Mouse (Mus musculus): Measurements from ENCODE around the gene Adgrl1. TPM values are rescaled to one million over a fixed set of nuclear protein-coding genes. Genes with fewer than 3 reads are reported as not detected.

Gene Adgrl1
- polyA plus RNA-seq, 1 experiment from 2014 or later = 30.2 TPM

DNA sequence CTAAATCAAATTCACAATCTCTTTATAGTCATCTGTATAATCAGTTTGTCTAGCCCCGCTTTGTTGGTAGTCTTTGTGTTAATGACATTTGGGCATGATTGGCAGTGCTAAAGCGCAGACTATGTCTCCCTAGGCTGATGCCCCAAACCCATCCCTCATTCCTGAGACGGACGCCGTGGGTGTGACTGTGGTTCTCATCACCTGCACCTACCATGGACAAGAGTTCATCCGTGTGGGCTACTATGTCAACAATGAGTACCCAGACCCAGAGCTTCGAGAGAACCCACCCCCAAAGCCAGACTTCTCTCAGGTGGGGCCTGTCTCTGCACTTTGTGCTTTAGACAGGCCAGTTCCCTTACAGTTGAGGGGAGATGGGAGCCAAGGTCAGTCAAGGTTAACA is 67.8 kb downstream of the Adgrl1 start:
- H3K27ac ChIP-seq (replicated peaks) = no peak overlapping the region
- H3K9me3 ChIP-seq = no peaks in the 10 kb centered on the region
- no peak overlapping the region for H3K4me2 ChIP-seq (replicated peaks)
- ATAC-seq (ENCODE audit: low FRiP score, low read depth) = no peak
- H3K4me1 ChIP-seq = peaks cover 6% of the 10 kb centered on the region; the same call in 1 of the 2 replicates
- no peak overlapping the region for H3K4me3 ChIP-seq
- 98% methylated on average over 7 of the region's 7 CpGs for WGBS
- peaks cover 37% of the 10 kb centered on the region for H3K36me3 ChIP-seq
- no peaks in the 10 kb centered on the region for H3K27me3 ChIP-seq
- no peak overlapping the region for H3K9ac ChIP-seq (replicated peaks)

- Histone ChIP-seq H3K9me3 (no peaks in the 10 kb centered on the region), H3K9ac (replicated peaks) (no peak overlapping the region), H3K27ac (replicated peaks) (no peak overlapping the region), H3K4me2 (replicated peaks) (no peak overlapping the region), H3K36me3 (peaks cover 30% of the 10 kb centered on the region), H3K4me1 (peaks cover 22% of the 10 kb centered on the region), H3K27me3 (no peaks in the 10 kb centered on the region), H3K4me3 (no peak overlapping the region)
- no peak for ATAC-seq (ENCODE audit: low FRiP score, low read depth)
- WGBS = 85% methylated on average over 4 of the region's 4 CpGs
Measured at GRCm38 (mm10) chr8:83971121-83971520, 71.2 kb downstream of the Adgrl1 start.

DNA sequence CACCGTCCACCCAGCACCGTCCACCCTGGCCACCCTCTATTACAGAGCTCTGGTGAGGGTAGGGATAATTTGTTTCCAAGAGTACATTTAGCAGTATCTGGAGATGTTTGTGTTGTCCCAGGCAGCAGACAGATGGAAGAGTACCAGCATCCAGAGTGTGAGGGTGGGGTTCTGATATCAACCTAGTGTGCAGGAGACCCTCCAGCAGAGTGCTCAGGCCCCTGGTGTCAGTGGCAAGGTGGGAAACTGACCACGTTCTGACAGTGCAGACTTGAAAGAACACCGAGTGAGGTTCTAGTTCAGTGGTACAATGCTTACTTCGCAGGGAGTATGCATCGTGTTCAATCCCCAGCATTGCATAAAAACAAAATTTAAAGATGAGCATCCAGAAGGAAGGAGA is 71.8 kb downstream of the Adgrl1 start:
- no peak for ATAC-seq (ENCODE audit: low FRiP score, low read depth)
- H3K9ac ChIP-seq (replicated peaks) = 0 out of 2 replicates have a peak overlapping the region, but pooled peaks have one; percentile 86
- no peaks in the 10 kb centered on the region for H3K9me3 ChIP-seq
- H3K4me3 ChIP-seq = peak overlapping the region; percentile 95; the same call in 1 of the 2 replicates
- H3K36me3 ChIP-seq = peaks cover 29% of the 10 kb centered on the region
- peaks cover 22% of the 10 kb centered on the region for H3K4me1 ChIP-seq
- 71% methylated on average over 6 of the region's 6 CpGs for WGBS
- H3K27me3 ChIP-seq = no peaks in the 10 kb centered on the region
- H3K27ac ChIP-seq (replicated peaks) = 0 out of 2 replicates have a peak overlapping the region, but pooled peaks have one; percentile 90
- peak overlapping the region; percentile 80 for H3K4me2 ChIP-seq (replicated peaks)

DNA sequence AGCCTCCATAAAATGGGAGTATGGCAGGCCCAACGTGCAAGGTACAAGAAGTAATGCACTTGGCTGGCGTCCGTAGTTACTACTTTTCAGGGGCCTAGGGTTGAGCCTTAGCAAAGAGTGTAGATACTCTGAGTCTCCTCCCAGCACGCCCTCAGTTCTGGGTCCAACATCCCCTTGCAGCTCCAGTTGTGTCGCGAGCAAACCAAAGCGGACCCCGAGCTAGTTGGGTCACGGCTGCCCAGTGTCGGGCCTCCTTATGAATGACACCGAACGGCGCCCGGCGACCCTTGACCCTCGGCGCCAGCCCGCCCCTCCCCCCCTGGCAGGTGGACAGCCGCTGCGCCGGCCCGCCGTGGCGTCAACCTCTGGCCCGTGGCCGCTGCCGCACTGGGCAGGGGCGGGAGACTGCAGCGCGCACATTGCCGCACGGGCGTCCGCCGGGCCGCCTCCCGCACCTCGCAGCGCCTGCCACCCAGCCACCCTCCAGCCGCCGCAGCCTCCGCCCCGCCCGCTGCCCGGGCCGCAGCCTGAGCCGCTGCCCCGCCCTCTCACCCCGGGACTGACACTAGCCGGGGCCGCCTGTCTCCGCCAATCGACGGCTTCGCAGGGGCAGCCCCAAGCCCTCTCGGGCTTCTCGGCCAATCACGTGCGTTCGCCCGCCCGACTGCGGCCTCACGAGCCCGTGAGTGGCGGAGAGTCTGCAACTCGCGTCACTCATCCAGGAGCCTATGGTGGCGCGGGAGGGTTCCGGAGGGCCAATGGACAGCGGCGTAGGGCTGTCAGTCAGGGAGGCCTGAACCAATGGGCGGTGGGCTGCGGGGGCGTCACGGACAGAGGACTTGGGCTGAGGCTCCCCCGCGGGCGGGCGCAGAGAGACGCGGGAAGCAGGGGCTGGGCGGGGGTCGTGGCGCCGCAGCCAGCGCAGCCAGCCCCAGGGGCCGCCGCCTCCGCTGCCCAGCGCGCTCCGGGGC is 72.5 kb downstream of the Adgrl1 start, which contains the start of gene Prkaca:
TSS of gene Prkaca (plus strand) at position 844 of the 971 bp plus-strand sequence.
- peak within 1 kb of the TSS; percentile 87 for H3K9ac ChIP-seq (replicated peaks)
- H3K4me3 ChIP-seq = peak within 1 kb of the TSS; percentile 95
- peak within 1 kb of the TSS; percentile 90 for H3K27ac ChIP-seq (replicated peaks)
- H3K4me1 ChIP-seq = peaks cover 29% of the 10 kb centered on the region
- under 1% methylated on average over 63 of the region's 94 CpGs for WGBS
- H3K27me3 ChIP-seq = no peaks in the 10 kb centered on the region
- no peaks in the 10 kb centered on the region for H3K9me3 ChIP-seq
- H3K4me2 ChIP-seq (replicated peaks) = peak within 1 kb of the TSS; percentile 98
- peak; percentile 100 for ATAC-seq (ENCODE audit: low FRiP score, low read depth)
- peaks cover 22% of the 10 kb centered on the region for H3K36me3 ChIP-seq

DNA sequence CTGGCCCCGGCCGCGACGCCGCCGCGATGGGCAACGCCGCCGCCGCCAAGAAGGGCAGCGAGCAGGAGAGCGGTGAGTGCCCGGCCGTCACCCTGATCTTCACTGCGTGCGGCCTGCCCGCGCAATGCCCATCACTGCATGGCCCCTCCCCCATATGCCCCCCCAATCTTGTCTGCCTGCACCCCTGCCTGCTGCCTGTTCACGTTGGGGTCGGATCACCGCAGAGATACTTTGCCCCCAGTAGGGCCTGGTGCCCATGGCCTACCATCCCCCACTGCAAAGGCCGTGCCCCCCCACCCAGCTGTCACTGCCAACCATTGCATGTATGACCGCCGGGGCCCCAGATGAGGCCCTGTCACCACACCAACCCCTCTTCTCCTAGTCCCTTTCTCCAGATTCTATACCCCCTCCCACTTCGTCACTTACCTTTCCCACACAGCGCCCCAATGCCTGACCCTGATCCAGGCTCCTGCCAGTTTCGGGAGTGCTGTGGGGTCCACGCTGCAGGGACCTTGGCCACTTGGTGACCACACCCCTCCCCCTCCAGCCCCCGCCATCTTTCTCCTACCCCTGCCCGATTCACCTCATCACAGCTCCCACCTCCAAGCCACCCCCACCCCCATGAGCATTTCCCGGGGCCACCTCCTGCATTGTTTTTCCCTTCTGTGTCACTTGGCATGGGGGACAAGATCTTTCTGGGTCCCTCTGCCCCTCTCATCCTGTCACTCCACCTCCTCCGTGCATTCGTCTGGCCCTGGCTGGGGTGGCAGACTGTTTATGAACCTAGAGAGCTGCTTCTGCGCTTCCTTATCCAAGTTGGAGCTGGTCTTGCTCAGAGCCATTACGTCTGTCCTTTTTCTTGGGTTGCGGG is 73.5 kb downstream of the Adgrl1 start:
- Histone ChIP-seq H3K36me3 (peaks cover 12% of the 10 kb centered on the region), H3K9me3 (no peaks in the 10 kb centered on the region), H3K4me3 (peak overlapping the region; percentile 95), H3K4me2 (replicated peaks) (peak overlapping the region; percentile 98), H3K27ac (replicated peaks) (peak overlapping the region; percentile 77), H3K27me3 (no peaks in the 10 kb centered on the region), H3K4me1 (peaks cover 37% of the 10 kb centered on the region), H3K9ac (replicated peaks) (peak overlapping the region; percentile 87)
- WGBS = 3% methylated on average over 37 of the region's 37 CpGs
- ATAC-seq (ENCODE audit: low FRiP score, low read depth) = no peak; the same call in none of the 2 replicates

GRCm38 (mm10) chr8:83974521-83974920 is 74.6 kb downstream of the Adgrl1 start:
- peak overlapping the region; percentile 37; the same call in 1 of the 2 replicates for H3K9ac ChIP-seq (replicated peaks)
- H3K4me3 ChIP-seq = peak overlapping the region; percentile 9; the same call in 1 of the 2 replicates
- H3K9me3 ChIP-seq = no peaks in the 10 kb centered on the region
- WGBS = 80% methylated on average over 4 of the region's 4 CpGs
- H3K36me3 ChIP-seq = peaks cover 3% of the 10 kb centered on the region
- peak overlapping the region; percentile 98; the same call in 1 of the 2 replicates for H3K4me2 ChIP-seq (replicated peaks)
- ATAC-seq (ENCODE audit: low FRiP score, low read depth) = no peak
- H3K27me3 ChIP-seq = no peaks in the 10 kb centered on the region
- peaks cover 37% of the 10 kb centered on the region for H3K4me1 ChIP-seq
- H3K27ac ChIP-seq (replicated peaks) = no peak overlapping the region

- WGBS = 85% methylated on average over 4 of the region's 4 CpGs
- Histone ChIP-seq H3K9me3 (no peaks in the 10 kb centered on the region), H3K4me3 (no peak overlapping the region), H3K36me3 (peaks cover 13% of the 10 kb centered on the region), H3K9ac (replicated peaks) (no peak overlapping the region), H3K4me1 (peaks cover 37% of the 10 kb centered on the region), H3K4me2 (replicated peaks) (no peak overlapping the region), H3K27me3 (no peaks in the 10 kb centered on the region), H3K27ac (replicated peaks) (no peak overlapping the region)
- no peak for ATAC-seq (ENCODE audit: low FRiP score, low read depth)
Measured at GRCm38 (mm10) chr8:83976101-83976630, 76.3 kb downstream of the Adgrl1 start.

- Histone ChIP-seq H3K4me2 (replicated peaks) (no peak overlapping the region), H3K4me1 (peaks cover 34% of the 10 kb centered on the region), H3K9me3 (no peaks in the 10 kb centered on the region), H3K27me3 (no peaks in the 10 kb centered on the region), H3K9ac (replicated peaks) (0 out of 2 replicates have a peak overlapping the region, but pooled peaks have one; percentile 6), H3K36me3 (peaks cover 20% of the 10 kb centered on the region), H3K4me3 (no peak overlapping the region), H3K27ac (replicated peaks) (no peak overlapping the region)
- no peak for ATAC-seq (ENCODE audit: low FRiP score, low read depth)
- WGBS = 87% methylated on average over 5 of the region's 5 CpGs
Measured at GRCm38 (mm10) chr8:83976779-83977350, 77.0 kb downstream of the Adgrl1 start.

DNA sequence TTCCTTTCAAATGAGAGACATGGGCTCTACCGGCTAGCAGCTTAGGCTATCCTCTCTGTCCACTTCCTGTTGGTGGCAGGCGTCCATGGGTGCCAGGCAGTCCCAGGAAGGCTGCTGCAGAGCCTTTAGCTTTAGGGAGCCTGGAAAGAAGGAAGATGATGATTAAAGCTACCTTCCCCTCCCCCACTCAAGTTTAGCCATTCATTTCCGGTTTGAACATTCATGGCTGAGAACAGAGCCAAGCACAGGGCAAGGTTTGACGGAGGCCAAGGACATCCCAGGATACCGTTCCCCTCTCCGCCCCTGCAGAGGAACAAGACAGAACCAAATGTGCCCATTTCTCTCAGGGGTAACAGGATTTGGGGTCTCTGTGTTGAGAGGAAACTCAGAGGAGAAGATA is 77.7 kb downstream of the Adgrl1 start:
- no peak overlapping the region for H3K4me3 ChIP-seq
- 0 out of 2 replicates have a peak overlapping the region, but pooled peaks have one; percentile 11 for H3K27ac ChIP-seq (replicated peaks)
- H3K4me1 ChIP-seq = peaks cover 31% of the 10 kb centered on the region
- WGBS = 76% methylated on average over 6 of the region's 6 CpGs
- no peaks in the 10 kb centered on the region for H3K27me3 ChIP-seq
- ATAC-seq (ENCODE audit: low FRiP score, low read depth) = no peak
- peaks cover 28% of the 10 kb centered on the region for H3K36me3 ChIP-seq
- H3K4me2 ChIP-seq (replicated peaks) = no peak overlapping the region
- no peaks in the 10 kb centered on the region for H3K9me3 ChIP-seq
- no peak overlapping the region for H3K9ac ChIP-seq (replicated peaks)

DNA sequence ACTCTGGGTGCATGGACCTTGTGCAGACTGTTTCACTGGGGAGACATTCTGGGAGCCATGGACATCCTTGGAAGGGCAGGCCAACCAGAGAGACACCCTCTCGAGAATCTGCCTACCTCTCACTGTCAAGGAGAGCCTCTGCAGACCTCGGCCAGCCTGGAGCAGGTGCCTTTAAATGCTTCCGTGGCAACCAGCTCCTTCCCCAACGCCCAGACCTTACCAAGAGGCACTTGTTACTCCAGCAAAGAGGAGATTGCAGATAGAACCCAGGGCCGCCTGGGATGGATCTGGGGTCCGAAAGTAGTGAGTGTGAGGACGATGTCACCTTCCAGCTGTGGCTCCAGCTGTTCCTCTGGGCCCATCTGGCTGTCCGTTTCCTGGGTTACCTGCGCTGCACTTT is 78.3 kb downstream of the Adgrl1 start:
- H3K4me3 ChIP-seq = no peak overlapping the region
- H3K4me2 ChIP-seq (replicated peaks) = no peak overlapping the region
- 0 out of 2 replicates have a peak overlapping the region, but pooled peaks have one; percentile 11 for H3K27ac ChIP-seq (replicated peaks)
- ATAC-seq (ENCODE audit: low FRiP score, low read depth) = no peak
- no peaks in the 10 kb centered on the region for H3K9me3 ChIP-seq
- H3K4me1 ChIP-seq = peaks cover 31% of the 10 kb centered on the region
- peaks cover 33% of the 10 kb centered on the region for H3K36me3 ChIP-seq
- H3K27me3 ChIP-seq = no peaks in the 10 kb centered on the region
- no peak overlapping the region for H3K9ac ChIP-seq (replicated peaks)
- WGBS = 75% methylated on average over 9 of the region's 9 CpGs

DNA sequence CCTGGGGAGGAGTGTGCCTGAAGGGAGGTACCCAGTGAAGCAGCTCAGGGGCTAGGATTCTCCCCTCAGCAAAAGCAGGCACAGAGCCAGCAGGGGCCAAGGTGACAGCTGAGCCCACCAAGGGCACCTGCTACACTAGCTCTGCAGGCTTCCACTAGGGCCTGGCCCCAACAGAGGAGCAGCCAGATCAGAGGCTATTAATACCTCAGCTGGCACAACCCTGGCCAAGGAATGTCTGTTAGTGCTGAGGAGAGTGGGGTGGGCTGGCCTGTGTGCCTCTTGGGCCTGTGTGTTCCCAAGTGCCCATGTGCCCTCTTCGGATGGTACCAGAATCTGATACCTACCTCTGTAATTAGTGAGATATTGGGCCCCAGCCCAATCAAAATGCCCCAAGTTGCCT is 80.3 kb downstream of the Adgrl1 start:
- peaks cover 49% of the 10 kb centered on the region for H3K36me3 ChIP-seq
- no peak for ATAC-seq (ENCODE audit: low FRiP score, low read depth)

More for the DNA sequence above, 80.3 kb downstream of the Adgrl1 start:
- Histone ChIP-seq H3K27me3 (no peaks in the 10 kb centered on the region), H3K4me3 (no peak overlapping the region), H3K9ac (replicated peaks) (0 out of 2 replicates have a peak overlapping the region, but pooled peaks have one; percentile 20), H3K4me1 (peaks cover 15% of the 10 kb centered on the region), H3K4me2 (replicated peaks) (no peak overlapping the region), H3K27ac (replicated peaks) (no peak overlapping the region), H3K9me3 (no peaks in the 10 kb centered on the region)
- 88% methylated on average over 1 of the region's 1 CpGs for WGBS

Measured in midbrain, embryonic 12.5 days (tissue).